Mouse (Mus musculus) intestine, postnatal 0 days (tissue): ENCODE data around the gene Igdcc4. TPM values are rescaled to one million over a fixed set of nuclear protein-coding genes. Genes with fewer than 3 reads are reported as not detected.

Experiments used
- ATAC-seq: fragments of 200-750 bp; cut with Nextera tagmentation; 2 replicates; pipeline ENCODE4 v1.8.0; 2017; ENCODE audit warnings: mild to moderate bottlenecking, moderate TSS enrichment, moderate library complexity
- H3K27ac ChIP-seq: fragments of 300-500 bp; sonication (generic); 2 replicates; pipeline ENCODE4 v1.5.1; 2014; ENCODE audit warnings: mild to moderate bottlenecking, low read depth, low read length, moderate library complexity
- H3K27me3 ChIP-seq: fragments of 300-500 bp; sonication (generic); replicated peaks from 2 replicates; pipeline ENCODE4 v1.6.1; 2014; ENCODE audit warnings: low read length, mixed read lengths; ENCODE audit not compliant: control insufficient read depth, insufficient read depth
- H3K36me3 ChIP-seq: fragments of 300-500 bp; sonication (generic); 2 replicates; pipeline ENCODE4 v1.6.1; 2014; ENCODE audit warnings: mild to moderate bottlenecking, moderate library complexity; ENCODE audit not compliant: control insufficient read depth, insufficient read depth
- H3K4me1 ChIP-seq: fragments of 300-500 bp; sonication (generic); replicated peaks from 2 replicates; pipeline ENCODE4 v1.6.1; 2014; ENCODE audit warnings: antibody characterized with exemption, low read length, mixed read lengths; ENCODE audit not compliant: control insufficient read depth, insufficient read depth
- H3K4me2 ChIP-seq: fragments of 300-500 bp; sonication (generic); replicated peaks from 2 replicates; pipeline ENCODE4 v1.6.1; 2014; ENCODE audit warnings: low read depth, mild to moderate bottlenecking, moderate library complexity
- H3K4me3 ChIP-seq: fragments of 300-500 bp; sonication (generic); 2 replicates; pipeline ENCODE4 v1.5.1; 2014; ENCODE audit warnings: low read depth, low read length
- H3K9ac ChIP-seq: fragments of 300-500 bp; sonication (generic); 2 replicates; pipeline ENCODE4 v1.6.1; 2014; ENCODE audit warnings: mild to moderate bottlenecking, low read depth, low read length
- H3K9me3 ChIP-seq: fragments of 300-500 bp; sonication (generic); 2 replicates; pipeline ENCODE4 v1.6.1; 2016; ENCODE audit warnings: mixed run types; ENCODE audit not compliant: control insufficient read depth
- CTCF ChIP-seq: sonication (generic); IDR thresholded peaks from 2 replicates; pipeline ENCODE4 v1.5.1; 2016; ENCODE audit warnings: low read depth, mild to moderate bottlenecking, control low read depth, antibody characterized with exemption, moderate library complexity
- WGBS: fragments of 180-500 bp; shearing (Covaris S2); extraction: QIAGEN DNeasy Blood & Tissue Kit; methylation state at CpG from one replicate; pipeline ENCODE4 v1.1.7; 2014; 5-methylcytosine and 5-hydroxymethylcytosine counted together
- polyA plus RNA-seq: library from polyadenylated mRNA; unstranded; fragments of >200 nt; fragmentation: Nextera tagmentation; extraction: Ambion mirVana; gene quantifications from 2 replicates; pipeline ENCODE4 v1.2.1, GENCODE M21; 2015

Igdcc4 gene
- polyA plus RNA-seq, 1 experiment from 2014 or later = 4.5 TPM

- ATAC-seq = peak; percentile 55; the same call in 1 of the 2 replicates
- 17% methylated on average over 3 of the region's 3 CpGs for WGBS
- peak; percentile 97 for TF ChIP-seq CTCF
Measured at GRCm38 (mm10) chr9:65120935-65121334, 19.6 kb downstream of the Igdcc4 start.

GRCm38 (mm10) chr9:65122545-65122944 lies 21.3 kb downstream of the Igdcc4 start:
- no peak overlapping the region for H3K4me2 ChIP-seq
- H3K27ac ChIP-seq = no peak overlapping the region
- TF ChIP-seq CTCF = no peak
- no peaks in the 10 kb centered on the region; the same call in 1 of the 2 replicates for H3K36me3 ChIP-seq
- WGBS = 50% methylated on average over 18 of the region's 18 CpGs
- no peaks in the 10 kb centered on the region for H3K9me3 ChIP-seq
- no peak overlapping the region for H3K4me3 ChIP-seq
- H3K4me1 ChIP-seq = no peaks in the 10 kb centered on the region
- ATAC-seq = no peak
- H3K27me3 ChIP-seq = no peaks in the 10 kb centered on the region
- no peak overlapping the region for H3K9ac ChIP-seq

More at GRCm38 (mm10) chr9:65120935-65121334, 19.6 kb downstream of the Igdcc4 start:
- H3K4me1 ChIP-seq = no peaks in the 10 kb centered on the region
- no peak overlapping the region for H3K9ac ChIP-seq
- no peak overlapping the region for H3K4me3 ChIP-seq
- H3K27ac ChIP-seq = no peak overlapping the region
- no peaks in the 10 kb centered on the region; the same call in 1 of the 2 replicates for H3K36me3 ChIP-seq
- no peaks in the 10 kb centered on the region for H3K27me3 ChIP-seq
- H3K4me2 ChIP-seq = no peak overlapping the region
- no peaks in the 10 kb centered on the region for H3K9me3 ChIP-seq

- Histone ChIP-seq H3K4me3 (peak overlapping the region; percentile 23), H3K27ac (no peak overlapping the region), H3K4me1 (no peaks in the 10 kb centered on the region), H3K36me3 (peaks cover 4% of the 10 kb centered on the region; the same call in 1 of the 2 replicates), H3K27me3 (no peaks in the 10 kb centered on the region), H3K4me2 (peak overlapping the region; percentile 63), H3K9me3 (no peaks in the 10 kb centered on the region), H3K9ac (no peak overlapping the region)
- peak; percentile 79 for TF ChIP-seq CTCF
- ATAC-seq = peak; percentile 11; the same call in 1 of the 2 replicates
- WGBS = 25% methylated on average over 48 of the region's 48 CpGs
Measured at GRCm38 (mm10) chr9:65123552-65124168, 22.4 kb downstream of the Igdcc4 start.

DNA sequence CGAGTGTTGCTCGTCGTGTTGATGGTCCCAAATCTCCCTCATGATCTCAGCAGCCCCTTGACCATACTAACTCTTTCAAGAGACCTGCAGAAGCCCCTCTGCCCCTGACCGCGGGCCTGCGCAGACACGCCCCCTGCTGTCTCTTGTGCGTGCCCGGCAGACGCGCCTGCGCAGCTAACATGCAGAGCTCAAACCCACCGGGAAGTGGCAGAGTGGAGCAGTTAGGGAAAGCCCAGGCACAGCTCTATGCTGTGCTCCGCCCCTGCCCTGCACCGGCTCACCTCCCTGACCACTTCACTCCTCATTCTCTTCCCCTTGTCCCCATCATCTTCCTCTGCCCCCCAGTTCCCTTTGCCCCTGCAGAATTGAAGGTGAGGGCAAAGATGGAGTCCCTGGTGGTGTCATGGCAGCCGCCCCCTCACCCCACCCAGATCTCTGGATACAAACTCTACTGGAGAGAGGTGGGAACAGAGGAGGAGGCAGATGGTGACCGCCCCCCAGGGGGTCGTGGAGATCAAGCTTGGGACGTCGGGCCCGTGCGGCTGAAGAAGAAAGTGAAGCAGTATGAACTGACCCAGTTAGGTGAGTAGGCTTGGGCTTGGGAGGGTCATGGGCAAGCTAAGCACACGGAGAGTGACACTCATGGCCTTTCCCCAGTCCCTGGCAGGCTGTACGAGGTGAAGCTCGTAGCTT lies 27.0 kb downstream of the Igdcc4 start:
- TF ChIP-seq CTCF = peak; percentile 65
- ATAC-seq = no peak
- H3K4me1 ChIP-seq = no peaks in the 10 kb centered on the region
- no peak overlapping the region for H3K27ac ChIP-seq
- no peaks in the 10 kb centered on the region for H3K9me3 ChIP-seq
- H3K9ac ChIP-seq = no peak overlapping the region
- H3K27me3 ChIP-seq = no peaks in the 10 kb centered on the region
- H3K4me3 ChIP-seq = no peak overlapping the region
- peaks cover 6% of the 10 kb centered on the region; the same call in 1 of the 2 replicates for H3K36me3 ChIP-seq
- H3K4me2 ChIP-seq = peak overlapping the region; percentile 17; the same call in 1 of the 2 replicates
- 37% methylated on average over 25 of the region's 25 CpGs for WGBS

- peaks cover 11% of the 10 kb centered on the region; the same call in 1 of the 2 replicates for H3K36me3 ChIP-seq
- WGBS = 76% methylated on average over 5 of the region's 5 CpGs
- TF ChIP-seq CTCF = no peak
- H3K4me2 ChIP-seq = no peak overlapping the region
- H3K4me1 ChIP-seq = no peaks in the 10 kb centered on the region
- no peak overlapping the region for H3K4me3 ChIP-seq
- no peak for ATAC-seq
- no peak overlapping the region for H3K9ac ChIP-seq
- no peak overlapping the region for H3K27ac ChIP-seq
- no peaks in the 10 kb centered on the region for H3K9me3 ChIP-seq
- no peaks in the 10 kb centered on the region for H3K27me3 ChIP-seq
Measured at GRCm38 (mm10) chr9:65131717-65132116, 30.4 kb downstream of the Igdcc4 start.

DNA sequence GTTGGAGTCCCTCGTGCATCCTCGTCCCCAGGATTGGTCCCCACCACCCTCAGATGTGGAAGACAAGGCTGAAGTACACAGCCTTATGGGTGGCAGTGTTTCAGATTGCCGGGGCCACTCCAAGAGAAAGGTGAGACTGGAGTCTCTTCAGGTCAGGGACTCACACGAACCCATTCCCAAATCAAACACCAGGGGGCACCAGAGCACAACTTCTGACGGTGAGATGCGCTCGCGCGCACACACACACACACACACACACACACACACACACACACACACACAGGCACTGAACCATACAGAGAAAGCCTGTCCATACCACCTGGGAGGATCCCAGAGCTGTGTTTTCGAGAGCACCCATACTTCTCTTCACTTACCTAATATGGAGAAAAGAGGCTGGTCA lies 32.5 kb downstream of the Igdcc4 start:
- 2% methylated on average over 8 of the region's 10 CpGs for WGBS
- H3K9me3 ChIP-seq = no peaks in the 10 kb centered on the region
- peak; percentile 44 for ATAC-seq
- no peak overlapping the region for H3K9ac ChIP-seq
- no peak overlapping the region for H3K4me3 ChIP-seq
- H3K4me2 ChIP-seq = no peak overlapping the region; the same call in 1 of the 2 replicates
- H3K27me3 ChIP-seq = no peaks in the 10 kb centered on the region
- TF ChIP-seq CTCF = peak; percentile 95
- no peak overlapping the region for H3K27ac ChIP-seq
- no peaks in the 10 kb centered on the region for H3K4me1 ChIP-seq
- H3K36me3 ChIP-seq = peaks cover 5% of the 10 kb centered on the region; the same call in 1 of the 2 replicates
